Mouse (Mus musculus): ENCODE results near the gene Sec22a.

Gene Sec22a

GRCm38 (mm10) chr16:35310551-35311110, 53.1 kb downstream of the Sec22a start:
- DNase-seq (ENCODE audit: low spot score): peak; percentile 62

- DNase-seq (ENCODE audit: low spot score): peak; percentile 33
Observed at GRCm38 (mm10) chr16:35309634-35310033, 54.1 kb downstream of the Sec22a start.

GRCm38 (mm10) chr16:35308486-35309143, 55.1 kb downstream of the Sec22a start:
- DNase-seq (ENCODE audit: low spot score): peak; percentile 54

- no peak for DNase-seq (ENCODE audit: low spot score)
Observed at GRCm38 (mm10) chr16:35308016-35308415, 55.7 kb downstream of the Sec22a start.

- no peak for DNase-seq (ENCODE audit: low spot score)
Observed at GRCm38 (mm10) chr16:35307331-35307730, 56.4 kb downstream of the Sec22a start.

- DNase-seq (ENCODE audit: low spot score): no peak
Observed at GRCm38 (mm10) chr16:35306631-35307030, 57.1 kb downstream of the Sec22a start.

- DNase-seq (ENCODE audit: low spot score): no peak
Observed at GRCm38 (mm10) chr16:35305226-35305625, 58.5 kb downstream of the Sec22a start.

- no peak for DNase-seq (ENCODE audit: low spot score)
Observed at GRCm38 (mm10) chr16:35304416-35304815, 59.3 kb downstream of the Sec22a start.

GRCm38 (mm10) chr16:35303721-35304120, 60.0 kb downstream of the Sec22a start:
- DNase-seq (ENCODE audit: low spot score): no peak

- peak; percentile 52 for DNase-seq (ENCODE audit: low spot score)
Observed at GRCm38 (mm10) chr16:35302441-35303280, 61.1 kb downstream of the Sec22a start.

- no peak for DNase-seq (ENCODE audit: low spot score)
Observed at GRCm38 (mm10) chr16:35300156-35300555, 63.6 kb downstream of the Sec22a start.

GRCm38 (mm10) chr16:35297786-35298185, 65.9 kb downstream of the Sec22a start:
- no peak for DNase-seq (ENCODE audit: low spot score)

GRCm38 (mm10) chr16:35287244-35287643, 76.5 kb downstream of the Sec22a start:
- no peak for DNase-seq (ENCODE audit: low spot score)

- DNase-seq (ENCODE audit: low spot score): no peak
Observed at GRCm38 (mm10) chr16:35285821-35286220, 77.9 kb downstream of the Sec22a start.

GRCm38 (mm10) chr16:35282456-35282855, 81.3 kb downstream of the Sec22a start:
- no peak for DNase-seq (ENCODE audit: low spot score)

GRCm38 (mm10) chr16:35278166-35278565, 85.6 kb downstream of the Sec22a start:
- DNase-seq (ENCODE audit: low spot score): no peak

- DNase-seq (ENCODE audit: low spot score): no peak
Observed at GRCm38 (mm10) chr16:35272417-35272816, 91.3 kb downstream of the Sec22a start.

GRCm38 (mm10) chr16:35271572-35271971, 92.1 kb downstream of the Sec22a start:
- no peak for DNase-seq (ENCODE audit: low spot score)

- DNase-seq (ENCODE audit: low spot score): no peak
Observed at GRCm38 (mm10) chr16:35270945-35271344, 92.8 kb downstream of the Sec22a start.

- peak; percentile 64 for DNase-seq (ENCODE audit: low spot score)
Observed at GRCm38 (mm10) chr16:35270353-35270934, 93.3 kb downstream of the Sec22a start.
